ENCODE assay signal across 9 mouse cellular contexts in the genomic region with DNA sequence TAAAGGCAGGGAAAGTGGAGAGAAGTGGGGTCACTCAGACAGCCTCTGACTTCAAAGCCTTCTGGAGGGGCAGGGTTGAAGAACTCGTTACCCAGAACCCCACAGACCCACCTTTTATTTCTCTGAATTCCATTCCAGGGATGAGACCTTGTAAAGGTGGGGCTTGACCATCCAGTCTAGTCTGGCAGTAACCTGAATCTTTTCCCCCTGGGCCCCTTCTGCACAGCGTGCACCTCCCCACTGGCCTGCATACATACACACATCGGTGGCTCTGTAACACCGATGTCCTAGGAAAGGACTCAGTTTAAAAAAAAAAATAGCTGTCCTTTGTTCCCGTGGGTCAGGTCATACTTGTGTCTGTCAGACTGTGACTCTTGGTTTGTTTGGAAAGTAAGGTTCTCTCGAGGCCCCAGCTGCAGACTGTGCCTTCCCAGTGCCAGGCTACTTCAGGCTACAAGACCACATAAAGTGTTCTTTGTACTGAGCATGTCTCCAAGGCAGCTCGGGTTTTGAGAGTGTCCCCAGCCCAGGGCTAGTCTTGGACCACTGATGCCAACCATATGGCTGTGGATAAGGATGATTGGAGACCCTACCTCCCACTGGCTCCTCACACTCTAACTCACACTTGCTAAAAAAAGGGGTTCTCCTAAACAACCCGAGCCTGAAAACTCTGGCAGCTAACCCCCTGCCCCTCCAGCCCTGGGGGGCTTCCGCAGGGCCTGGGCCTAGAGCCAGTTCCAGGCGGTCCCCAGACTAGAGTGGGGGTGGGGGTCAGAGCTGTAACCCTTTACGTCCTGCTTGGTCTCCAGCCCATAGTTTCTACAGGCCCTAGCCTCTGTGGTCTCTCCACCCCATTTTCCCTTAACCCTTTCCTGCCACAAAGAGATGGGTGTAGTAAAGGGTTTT. TPM values are rescaled to one million over a fixed set of nuclear protein-coding genes. Genes with fewer than 3 reads are reported as not detected.
DNase-seq lines count a peak whose midpoint lies in the region; ATAC-seq and TF ChIP-seq lines count a peak whose summit lies in the region.
"Had no signal": no experiment of that assay in that cellular context is flagged by ENCODE, and none has a peak within 500 bp of the region (broad histone marks: within the 10 kb centered on the region; RNA-seq: fewer than 3 reads in every experiment).

No protein-coding gene starts in this region.

- peak; percentile 40 for ATAC-seq in heart, embryonic 15.5 days (replicated peaks; ENCODE audit: insufficient number of reproducible peaks, insufficient read depth, low FRiP score, low read depth)
- peak; percentile 40; the same call in 1 of the 2 replicates for ATAC-seq in liver, embryonic 14.5 days (ENCODE audit: insufficient read depth)
- no peak for ATAC-seq in erythroid progenitor cell, adult 5-6 weeks (replicated peaks; ENCODE audit: low FRiP score, poor library complexity, severe bottlenecking)
- no peak for ATAC-seq in CD4-positive, CD25-positive, alpha-beta regulatory T cell, adult 4 months

- no peaks in the 10 kb centered on the region for H3K36me3 ChIP-seq in kidney, adult 2 months (ENCODE audit: control insufficient read depth, insufficient read depth, low read length)
- no peaks in the 10 kb centered on the region for H3K36me3 ChIP-seq in heart, embryonic 15.5 days
- no peaks in the 10 kb centered on the region for H3K36me3 ChIP-seq in liver, embryonic 14.5 days (replicated peaks; ENCODE audit: control insufficient read depth, insufficient read depth, low read depth)
- H3K36me3 ChIP-seq: G1E had no signal

- peak overlapping the region; percentile 67 for H3K9ac ChIP-seq in heart, embryonic 15.5 days
- no peak overlapping the region for H3K9ac ChIP-seq in liver, embryonic 14.5 days (replicated peaks)

- peak overlapping the region; percentile 68 for H3K4me2 ChIP-seq in heart, embryonic 15.5 days
- peak overlapping the region; percentile 69 for H3K4me2 ChIP-seq in liver, embryonic 14.5 days (ENCODE audit: low read depth)

- TF ChIP-seq EP300 in liver, embryonic 14.5 days (IDR thresholded peaks at IDR 0.05; ENCODE audit: low read depth), result no peak

- H3K9me3 ChIP-seq in heart, embryonic 15.5 days (replicated peaks), result no peaks in the 10 kb centered on the region
- no peaks in the 10 kb centered on the region for H3K9me3 ChIP-seq in liver, embryonic 14.5 days (ENCODE audit: control insufficient read depth, low read length)
- H3K9me3 ChIP-seq: G1E had no signal

- no peaks in the 10 kb centered on the region for H3K27me3 ChIP-seq in kidney, adult 2 months (replicated peaks; ENCODE audit: control insufficient read depth, insufficient read depth, low read length)
- no peaks in the 10 kb centered on the region for H3K27me3 ChIP-seq in heart, embryonic 15.5 days
- H3K27me3 ChIP-seq in liver, embryonic 14.5 days (ENCODE audit: control insufficient read depth, insufficient read depth, low read length), result no peaks in the 10 kb centered on the region

- H3K4me1 ChIP-seq in kidney, adult 2 months (ENCODE audit: control insufficient read depth, insufficient read depth, low read length), result peaks cover 8% of the 10 kb centered on the region; the same call in 1 of the 2 replicates
- H3K4me1 ChIP-seq in heart, embryonic 15.5 days (replicated peaks), result peaks cover 44% of the 10 kb centered on the region
- H3K4me1 ChIP-seq in liver, embryonic 14.5 days (replicated peaks; ENCODE audit: control insufficient read depth in 2 of 2, insufficient read depth in 2 of 2, low read length in 1 of 2), result peaks cover 4 to 27% of the 10 kb centered on the region in 2 experiments

- WGBS in kidney, adult 2 months, result 37% methylated on average over 11 of the region's 11 CpGs
- WGBS in heart, embryonic 15.5 days, result 15% methylated on average over 11 of the region's 11 CpGs
- 25% methylated on average over 11 of the region's 11 CpGs for WGBS in liver, embryonic 14.5 days (ENCODE audit: insufficient replicate concordance)

- peak overlapping the region; percentile 70; the same call in 1 of the 2 replicates for H3K4me3 ChIP-seq in kidney, adult 2 months (ENCODE audit: insufficient read depth, low read depth, low read length)
- H3K4me3 ChIP-seq in heart, embryonic 15.5 days, result peak overlapping the region; percentile 67
- H3K4me3 ChIP-seq in liver, embryonic 14.5 days (ENCODE audit: insufficient read depth in 1 of 2, low read depth in 2 of 2, low read length in 2 of 2), result peak overlapping the region in 1 of 2 experiments; percentile 70; a peak in 1 of 4 replicates

- no peak for DNase-seq in kidney, adult 2 months
- DNase-seq in kidney, adult 11 months, result no peak
- DNase-seq in ZHBTc4 (ENCODE audit: low read depth, low spot score), result peak; percentile 81
- no peak for DNase-seq in liver, embryonic 14.5 days (ENCODE audit: low read depth in 3 of 3, low spot score in 3 of 3)
- no peak for DNase-seq in spleen, postnatal 4 days (ENCODE audit: low spot score in 2 of 2)

- no peak overlapping the region for H3K27ac ChIP-seq in kidney, adult 2 months (ENCODE audit: insufficient read depth, low read depth, low read length)
- peak overlapping the region; percentile 90 for H3K27ac ChIP-seq in heart, embryonic 15.5 days
- H3K27ac ChIP-seq in liver, embryonic 14.5 days, result no peak overlapping the region

- no peak for TF ChIP-seq POLR2A in kidney, adult 2 months (IDR thresholded peaks at IDR 0.05; ENCODE audit: low read depth, low read length)

- no peak for TF ChIP-seq CTCF in kidney, adult 2 months (conservative IDR thresholded peaks at IDR 0.05; ENCODE audit: insufficient read depth, insufficient read length, low read depth, low read length)
- TF ChIP-seq CTCF in liver, embryonic 14.5 days (IDR thresholded peaks at IDR 0.05; ENCODE audit: low read depth), result no peak

RNA-seq across cellular contexts. Expression of a gene that starts 0.9 kb away (rescaled TPM):
- 6.6 and 7.6 TPM in 2 replicates for polyA plus RNA-seq in kidney, adult 2 months (2012; rRNA removed)
- 12.7 and 15.0 TPM in 2 replicates for polyA plus RNA-seq in heart, embryonic 15.5 days (2015; fragmentation: Nextera tagmentation; extraction: Ambion mirVana)
- 1.7 and 1.9 TPM in 2 replicates for polyA plus RNA-seq in liver, embryonic 14.5 days (2012; rRNA removed)
- 1.2 and 1.4 TPM in 2 replicates for polyA plus RNA-seq in liver, embryonic 14.5 days (2014; fragmentation: Nextera tagmentation; extraction: Ambion mirVana)
- under 0.01 and 4.2 TPM in 2 replicates for total RNA-seq in erythroid progenitor cell, adult 5-6 weeks (2015; ENCODE audit: low replicate concordance)
- total RNA-seq in erythroid progenitor cell, adult 5-6 weeks (2017; ENCODE audit: low replicate concordance), result 0.26 and 0.45 TPM in 2 replicates
- under 1 TPM; 0.04 to 0.11 TPM for polyA plus RNA-seq in CD4-positive, CD25-positive, alpha-beta regulatory T cell, adult 4 months (2017; shearing (Covaris generic))

RNA-seq across cellular contexts. Expression of a gene that starts 30.0 kb away (rescaled TPM):
- polyA plus RNA-seq in kidney, adult 2 months (2012; rRNA removed), result 4.3 and 5.0 TPM in 2 replicates
- 10.8 and 15.8 TPM in 2 replicates for polyA plus RNA-seq in heart, embryonic 15.5 days (2015; fragmentation: Nextera tagmentation; extraction: Ambion mirVana)
- polyA plus RNA-seq in liver, embryonic 14.5 days (2012; rRNA removed), result 0.89 and 1.0 TPM in 2 replicates
- 0.33 and 0.66 TPM in 2 replicates for polyA plus RNA-seq in liver, embryonic 14.5 days (2014; fragmentation: Nextera tagmentation; extraction: Ambion mirVana)
- not detected in 2 replicates for total RNA-seq in erythroid progenitor cell, adult 5-6 weeks (2015; ENCODE audit: low replicate concordance)
- not detected in 2 replicates for total RNA-seq in erythroid progenitor cell, adult 5-6 weeks (2017; ENCODE audit: low replicate concordance)
- polyA plus RNA-seq in CD4-positive, CD25-positive, alpha-beta regulatory T cell, adult 4 months (2017; shearing (Covaris generic)), result not detected
- polyA plus RNA-seq: G1E had no signal

RNA-seq across cellular contexts. Expression of a gene that starts 31.3 kb away (rescaled TPM):
- polyA plus RNA-seq in kidney, adult 2 months (2012; rRNA removed), result 0.08 and 0.13 TPM in 2 replicates
- 0.36 and 0.50 TPM in 2 replicates for polyA plus RNA-seq in heart, embryonic 15.5 days (2015; fragmentation: Nextera tagmentation; extraction: Ambion mirVana)
- 0.15 and 0.16 TPM in 2 replicates for polyA plus RNA-seq in liver, embryonic 14.5 days (2012; rRNA removed)
- 0.06 and 0.15 TPM in 2 replicates for polyA plus RNA-seq in liver, embryonic 14.5 days (2014; fragmentation: Nextera tagmentation; extraction: Ambion mirVana)
- 0.42 TPM in 1 of 2 replicates, not detected in the other for total RNA-seq in erythroid progenitor cell, adult 5-6 weeks (2015; ENCODE audit: low replicate concordance)
- total RNA-seq in erythroid progenitor cell, adult 5-6 weeks (2017; ENCODE audit: low replicate concordance), result not detected in 2 replicates
- not detected for polyA plus RNA-seq in CD4-positive, CD25-positive, alpha-beta regulatory T cell, adult 4 months (2017; shearing (Covaris generic))

RNA-seq across cellular contexts. Expression of a gene that starts 31.8 kb away (rescaled TPM):
- 11.1 and 11.9 TPM in 2 replicates for polyA plus RNA-seq in kidney, adult 2 months (2012; rRNA removed)
- polyA plus RNA-seq in heart, embryonic 15.5 days (2015; fragmentation: Nextera tagmentation; extraction: Ambion mirVana), result 9.2 and 12.6 TPM in 2 replicates
- polyA plus RNA-seq in liver, embryonic 14.5 days (2012; rRNA removed), result 5.8 and 7.5 TPM in 2 replicates
- 2.4 and 2.8 TPM in 2 replicates for polyA plus RNA-seq in liver, embryonic 14.5 days (2014; fragmentation: Nextera tagmentation; extraction: Ambion mirVana)
- 3.2 and 3.8 TPM in 2 replicates for total RNA-seq in erythroid progenitor cell, adult 5-6 weeks (2015; ENCODE audit: low replicate concordance)
- total RNA-seq in erythroid progenitor cell, adult 5-6 weeks (2017; ENCODE audit: low replicate concordance), result 5.0 and 8.1 TPM in 2 replicates
- 10 to 100 TPM; 13.4 to 13.9 TPM for polyA plus RNA-seq in CD4-positive, CD25-positive, alpha-beta regulatory T cell, adult 4 months (2017; shearing (Covaris generic))

RNA-seq across cellular contexts. Expression of a gene that starts 47.2 kb away (rescaled TPM):
- polyA plus RNA-seq in kidney, adult 2 months (2012; rRNA removed), result 132 and 133 TPM in 2 replicates
- 45.3 and 60.8 TPM in 2 replicates for polyA plus RNA-seq in heart, embryonic 15.5 days (2015; fragmentation: Nextera tagmentation; extraction: Ambion mirVana)
- 6.1 and 6.7 TPM in 2 replicates for polyA plus RNA-seq in liver, embryonic 14.5 days (2012; rRNA removed)
- polyA plus RNA-seq in liver, embryonic 14.5 days (2014; fragmentation: Nextera tagmentation; extraction: Ambion mirVana), result 11.8 and 12.0 TPM in 2 replicates
- 5.4 and 5.9 TPM in 2 replicates for total RNA-seq in erythroid progenitor cell, adult 5-6 weeks (2015; ENCODE audit: low replicate concordance)
- total RNA-seq in erythroid progenitor cell, adult 5-6 weeks (2017; ENCODE audit: low replicate concordance), result 0.64 TPM in 1 of 2 replicates, not detected in the other
- polyA plus RNA-seq in CD4-positive, CD25-positive, alpha-beta regulatory T cell, adult 4 months (2017; shearing (Covaris generic)), result 100 to 1,000 TPM in 1 of 2 experiments, 10 to 100 TPM in 1; 88.4 to 115 TPM
- polyA plus RNA-seq: G1E had no signal

Comparison
In these comparisons a context has a peak if more than half of its experiments do, and no peak if none do; other contexts are left out.
1. ATAC-seq: peak in heart, embryonic 15.5 days (single experiment) and liver, embryonic 14.5 days (single experiment); none in erythroid progenitor cell, adult 5-6 weeks (single experiment) and CD4-positive, CD25-positive, alpha-beta regulatory T cell, adult 4 months (single experiment).